Mouse (Mus musculus): Measurements from ENCODE around the gene Fam71f2. TPM values are rescaled to one million over a fixed set of nuclear protein-coding genes. Genes with fewer than 3 reads are reported as not detected.

Gene Fam71f2
- 1 to 10 TPM; 1.1 to 1.2 TPM for total RNA-seq (2023)

GRCm38 (mm10) chr6:29279293-29279692, at the start of gene Fam71f2:
Gene Fam71f2, plus strand, starts transcription at chr6:29279593.

DNA sequence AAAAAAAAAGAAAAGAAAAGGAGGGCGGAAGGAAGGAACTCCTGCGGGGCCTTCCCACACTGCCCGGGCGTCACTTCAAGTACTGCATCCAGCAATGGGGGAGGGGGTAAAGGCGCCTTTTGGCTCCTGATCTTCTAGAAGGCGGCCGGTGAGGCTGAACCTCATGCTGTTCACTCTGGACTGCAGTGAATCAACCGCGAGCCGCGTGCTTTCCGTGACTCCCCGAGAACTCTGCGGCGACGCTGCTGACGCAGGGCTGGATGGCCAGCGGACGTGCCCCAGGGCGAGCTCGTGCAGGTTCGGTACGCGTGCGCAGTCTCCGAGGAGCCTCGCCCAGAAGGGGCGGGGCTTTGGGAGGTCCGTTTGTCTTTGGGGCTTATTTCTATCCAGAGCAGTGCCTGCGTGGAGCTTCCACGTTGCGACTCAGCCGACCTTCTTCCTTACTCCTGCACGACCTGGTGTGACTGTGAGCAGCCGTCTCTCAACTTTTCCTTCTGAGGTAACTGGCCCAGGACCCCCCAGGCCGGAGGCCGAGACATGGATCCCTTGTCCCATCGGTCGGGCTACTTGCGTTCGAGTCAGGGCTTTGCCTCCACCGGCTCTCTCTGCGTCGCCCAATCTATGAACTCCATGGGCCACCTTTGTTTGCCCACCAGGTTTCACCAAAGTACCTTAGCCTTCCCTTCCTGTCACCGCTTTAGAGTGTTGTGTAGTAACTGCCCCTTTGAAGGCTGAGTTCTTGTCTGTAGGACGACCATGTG, 6.9 kb upstream of the Fam71f2 start, which contains the start of gene Hilpda:
Hilpda (plus strand) TSS at position 177 of the 761 bp plus-strand sequence.

DNA sequence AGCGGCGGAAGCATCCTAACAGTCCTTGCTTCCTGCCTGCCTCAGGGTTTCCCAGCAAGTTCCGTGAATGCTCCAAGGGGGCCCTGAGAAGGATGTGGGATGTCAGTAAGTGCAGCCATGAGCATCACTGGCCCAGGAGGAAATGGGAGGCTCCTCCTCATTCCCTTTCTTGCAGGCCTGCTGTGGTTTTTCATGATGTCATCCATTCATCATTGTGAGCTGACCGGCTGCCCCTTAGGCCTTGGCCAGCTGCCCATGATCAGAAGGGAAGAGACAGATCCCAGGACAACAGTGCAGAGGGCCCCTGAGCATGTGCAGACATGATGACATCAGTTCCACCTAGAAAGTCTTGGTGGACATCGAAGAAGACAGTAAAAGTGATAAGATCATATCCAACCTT, 39.5 kb downstream of the Fam71f2 start, which contains the start of gene Fam71f1:
Fam71f1 (plus strand) TSS at position 262 of the 400 bp plus-strand sequence.

Other genes starting within 250 kb of the Fam71f2 start
- gene Lep, start 219.4 kb upstream of the Fam71f2 start, total RNA-seq (2023): not detected
- gene Rbm28, start 114.6 kb upstream of the Fam71f2 start, total RNA-seq (2023): 10 to 100 TPM; 33.7 to 41.2 TPM
- not detected for gene Prrt4, start 100.0 kb upstream of the Fam71f2 start, total RNA-seq (2023)
- gene Impdh1, start 63.2 kb upstream of the Fam71f2 start, total RNA-seq (2023): 10 to 100 TPM; 26.1 to 38.1 TPM
- gene Hilpda, start 7.1 kb upstream of the Fam71f2 start, total RNA-seq (2023): 10 to 100 TPM; 15.7 to 26.3 TPM
- gene Fam71f1, start 39.5 kb downstream of the Fam71f2 start, total RNA-seq (2023): not detected
- gene Calu, start 68.5 kb downstream of the Fam71f2 start, total RNA-seq (2023): 10 to 100 TPM; 60.9 to 61.2 TPM
- not detected for gene Opn1sw, start 108.9 kb downstream of the Fam71f2 start, total RNA-seq (2023)
- not detected for gene Ccdc136, start 116.7 kb downstream of the Fam71f2 start, total RNA-seq (2023)
- under 1 TPM; 0.09 to 0.29 TPM for gene Flnc, start 153.7 kb downstream of the Fam71f2 start, total RNA-seq (2023)
- gene Atp6v1f, start 188.1 kb downstream of the Fam71f2 start, total RNA-seq (2023): 100 to 1,000 TPM; 201 to 203 TPM
- 1 to 10 TPM; 2.5 to 3.1 TPM for gene Atp6v1fnb, start 191.8 kb downstream of the Fam71f2 start, total RNA-seq (2023)
- 1 to 10 TPM in 1 of 2 experiments, not detected in 1; 1.1 TPM for gene Kcp, start 228.4 kb downstream of the Fam71f2 start, total RNA-seq (2023)
- gene Irf5, start 247.0 kb downstream of the Fam71f2 start, total RNA-seq (2023): 100 to 1,000 TPM; 502 to 515 TPM